ENCODE assay signal across 11 mouse cellular contexts in the genomic region with DNA sequence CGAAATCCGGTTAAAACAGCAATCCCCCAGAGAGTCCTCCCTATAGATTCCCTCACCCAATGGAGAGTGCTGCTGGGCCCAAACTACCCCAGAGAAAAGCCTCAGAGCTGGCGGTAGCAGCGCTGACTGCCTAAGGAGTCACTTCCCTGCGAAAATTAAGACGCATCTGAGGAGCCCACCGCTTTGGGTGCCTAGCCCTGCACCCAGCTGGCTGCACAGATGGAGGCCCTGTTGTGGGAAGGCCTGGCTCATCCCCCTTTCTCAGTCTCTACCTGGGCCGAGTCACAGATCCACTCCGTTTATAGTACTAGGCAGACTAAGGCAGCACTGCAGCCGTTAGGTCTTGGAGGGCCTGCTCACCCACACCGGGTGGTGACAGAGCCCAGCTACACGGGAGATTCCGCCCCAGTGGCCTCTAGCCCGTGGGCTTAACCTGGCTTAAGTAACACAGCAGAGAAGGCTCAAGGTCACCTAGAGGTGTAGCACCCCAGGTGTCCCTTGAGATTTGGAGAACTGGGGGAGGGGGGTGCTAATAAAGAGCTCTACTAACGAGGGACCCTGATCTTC. TPM values are rescaled to one million over a fixed set of nuclear protein-coding genes. Genes with fewer than 3 reads are reported as not detected.
DNase-seq lines count a peak whose midpoint lies in the region; ATAC-seq lines count a peak whose summit lies in the region.
"Had no signal": no experiment of that assay in that cellular context is flagged by ENCODE, and none has a peak within 500 bp of the region (broad histone marks: within the 10 kb centered on the region; RNA-seq: fewer than 3 reads in every experiment).

No protein-coding gene starts in this region.

- no peaks in the 10 kb centered on the region for H3K36me3 ChIP-seq in lung, embryonic 15.5 days
- H3K36me3 ChIP-seq in heart, embryonic 14.5 days (ENCODE audit: control insufficient read depth, insufficient read depth, low read length): no peaks in the 10 kb centered on the region
- no peaks in the 10 kb centered on the region for H3K36me3 ChIP-seq in limb, embryonic 11.5 days (ENCODE audit: control insufficient read depth, insufficient read depth, low read length)
- H3K36me3 ChIP-seq in stomach, embryonic 15.5 days: no peaks in the 10 kb centered on the region

- no peak for ATAC-seq in lung, embryonic 15.5 days (ENCODE audit: borderline replicate concordance, extremely low read depth, low FRiP score, low TSS enrichment)
- ATAC-seq in heart, embryonic 14.5 days (ENCODE audit: insufficient number of reproducible peaks, insufficient read depth, low FRiP score, low read depth): no peak
- ATAC-seq in limb, embryonic 11.5 days (ENCODE audit: insufficient number of reproducible peaks, low FRiP score, low TSS enrichment, low read depth): no peak
- ATAC-seq in stomach, embryonic 15.5 days (ENCODE audit: insufficient read depth, low FRiP score, low read depth): no peak
- ATAC-seq: Patski had no signal

- peaks cover 81% of the 10 kb centered on the region for H3K27me3 ChIP-seq in lung, embryonic 15.5 days
- peaks cover 57% of the 10 kb centered on the region for H3K27me3 ChIP-seq in heart, embryonic 14.5 days (ENCODE audit: control insufficient read depth, insufficient read depth, low read length)
- peaks cover 5% of the 10 kb centered on the region; the same call in 1 of the 2 replicates for H3K27me3 ChIP-seq in limb, embryonic 11.5 days (ENCODE audit: control insufficient read depth, insufficient read depth, low read length)
- peaks cover 86% of the 10 kb centered on the region for H3K27me3 ChIP-seq in stomach, embryonic 15.5 days (replicated peaks)

- peaks cover 19% of the 10 kb centered on the region for H3K4me1 ChIP-seq in lung, embryonic 15.5 days
- H3K4me1 ChIP-seq in heart, embryonic 14.5 days (ENCODE audit: control insufficient read depth in 2 of 2, insufficient read depth in 2 of 2, low read length in 2 of 2): peaks cover 19 to 30% of the 10 kb centered on the region in 2 experiments
- peaks cover 51% of the 10 kb centered on the region for H3K4me1 ChIP-seq in limb, embryonic 11.5 days (ENCODE audit: control insufficient read depth, insufficient read depth, low read length)
- H3K4me1 ChIP-seq in stomach, embryonic 15.5 days: peaks cover 16% of the 10 kb centered on the region; the same call in 1 of the 2 replicates

- H3K9me3 ChIP-seq in lung, embryonic 15.5 days: no peaks in the 10 kb centered on the region
- no peaks in the 10 kb centered on the region for H3K9me3 ChIP-seq in heart, embryonic 14.5 days (ENCODE audit: control insufficient read depth, low read length)
- H3K9me3 ChIP-seq in limb, embryonic 11.5 days (ENCODE audit: control insufficient read depth, low read length): no peaks in the 10 kb centered on the region
- no peaks in the 10 kb centered on the region for H3K9me3 ChIP-seq in stomach, embryonic 15.5 days

- peak overlapping the region; percentile 54 for H3K4me3 ChIP-seq in lung, embryonic 15.5 days
- H3K4me3 ChIP-seq in heart, embryonic 14.5 days (ENCODE audit: control insufficient read depth in 1 of 2, insufficient read depth in 1 of 2, low read depth in 1 of 2, low read length in 2 of 2): peak overlapping the region; percentile 57 to 86
- H3K4me3 ChIP-seq in limb, embryonic 11.5 days (ENCODE audit: low read depth, low read length): peak overlapping the region; percentile 98
- H3K4me3 ChIP-seq in stomach, embryonic 15.5 days (replicated peaks): peak overlapping the region; percentile 60

- WGBS in lung, embryonic 15.5 days: 7% methylated on average over 15 of the region's 15 CpGs
- 10% methylated on average over 15 of the region's 15 CpGs for WGBS in heart, embryonic 14.5 days
- 1% methylated on average over 15 of the region's 15 CpGs for WGBS in limb, embryonic 11.5 days
- 11% methylated on average over 15 of the region's 15 CpGs for WGBS in stomach, embryonic 15.5 days

- DNase-seq in lung, postnatal 4 days: no peak
- peak; percentile 50 for DNase-seq in limb, embryonic 11.5 days (ENCODE audit: low spot score)
- no peak for DNase-seq in frontal cortex, postnatal 25 days (ENCODE audit: low spot score in 2 of 2)
- DNase-seq in cerebellum, postnatal 25 days: no peak
- DNase-seq in gastrocnemius, postnatal 10 days: no peak

- peak overlapping the region; percentile 94; the same call in 1 of the 2 replicates for H3K27ac ChIP-seq in lung, embryonic 15.5 days
- peak overlapping the region; percentile 58 to 97 for H3K27ac ChIP-seq in heart, embryonic 14.5 days (replicated peaks in 1 of 2; ENCODE audit: control insufficient read depth in 1 of 2, insufficient read depth in 1 of 2, low read depth in 2 of 2, low read length in 2 of 2)
- peak overlapping the region; percentile 99 for H3K27ac ChIP-seq in limb, embryonic 11.5 days (replicated peaks; ENCODE audit: low read depth, low read length)
- H3K27ac ChIP-seq in stomach, embryonic 15.5 days: peak overlapping the region; percentile 92; the same call in 1 of the 2 replicates
- H3K27ac ChIP-seq: liver, embryonic 14.5 days had no signal

- peak overlapping the region; percentile 82 for H3K4me2 ChIP-seq in lung, embryonic 15.5 days
- peak overlapping the region; percentile 84 for H3K4me2 ChIP-seq in heart, embryonic 14.5 days (ENCODE audit: low read length)
- H3K4me2 ChIP-seq in limb, embryonic 11.5 days (ENCODE audit: low read depth, severe bottlenecking): peak overlapping the region; percentile 97
- H3K4me2 ChIP-seq in stomach, embryonic 15.5 days: peak overlapping the region; percentile 91

- H3K9ac ChIP-seq in lung, embryonic 15.5 days: peak overlapping the region; percentile 59
- peak overlapping the region; percentile 99 for H3K9ac ChIP-seq in heart, embryonic 14.5 days (ENCODE audit: low read length)
- H3K9ac ChIP-seq in limb, embryonic 11.5 days (ENCODE audit: low read length): peak overlapping the region; percentile 100
- no peak overlapping the region for H3K9ac ChIP-seq in stomach, embryonic 15.5 days
- H3K9ac ChIP-seq: liver, embryonic 14.5 days had no signal

RNA-seq across cellular contexts. Expression of a gene that starts 1.7 kb away (rescaled TPM):
- 20.3 and 22.4 TPM in 2 replicates for polyA plus RNA-seq in lung, embryonic 15.5 days (2015; fragmentation: Nextera tagmentation; extraction: Ambion mirVana)
- polyA plus RNA-seq in heart, embryonic 14.5 days (2014; fragmentation: Nextera tagmentation; extraction: Ambion mirVana): 18.1 and 19.5 TPM in 2 replicates
- polyA plus RNA-seq in limb, embryonic 11.5 days (2014; fragmentation: Nextera tagmentation; extraction: Ambion mirVana): 78.2 and 87.1 TPM in 2 replicates
- 20.8 and 23.9 TPM in 2 replicates for polyA plus RNA-seq in stomach, embryonic 15.5 days (2015; fragmentation: Nextera tagmentation; extraction: Ambion mirVana)
- 1 to 10 TPM; 2.7 to 4.1 TPM for total RNA-seq in gastrocnemius, postnatal 10 days (2021)
- polyA plus RNA-seq: Patski had no signal

RNA-seq across cellular contexts. Expression of a gene that starts 29.3 kb away (rescaled TPM):
- not detected in 2 replicates for polyA plus RNA-seq in lung, embryonic 15.5 days (2015; fragmentation: Nextera tagmentation; extraction: Ambion mirVana)
- not detected in 2 replicates for polyA plus RNA-seq in heart, embryonic 14.5 days (2014; fragmentation: Nextera tagmentation; extraction: Ambion mirVana)
- not detected in 2 replicates for polyA plus RNA-seq in limb, embryonic 11.5 days (2014; fragmentation: Nextera tagmentation; extraction: Ambion mirVana)
- not detected in 2 replicates for polyA plus RNA-seq in stomach, embryonic 15.5 days (2015; fragmentation: Nextera tagmentation; extraction: Ambion mirVana)
- total RNA-seq in gastrocnemius, postnatal 10 days (2021): not detected
- polyA plus RNA-seq: erythroblast, embryonic 14.5 days; liver, embryonic 14.5 days; Patski had no signal
